Mouse (Mus musculus) 3134 (cell line): Measurements from ENCODE around the gene Anapc11.
"Not testable (repeated sequence)": the region's sequence is repeated elsewhere in the genome, so short reads cannot be mapped to it uniquely, and the experiment has no call there.

Experiments
- DNase-seq: peaks from one replicate; pipeline ENCODE4 v3.0.0-alpha.2; 2011; ENCODE audit warnings: low spot score; ENCODE audit not compliant: insufficient read length; ENCODE audit errors: extremely low read depth

The Anapc11 gene

GRCm38 (mm10) chr11:120574278-120574600 lies 24.0 kb upstream of the Anapc11 start:
- no peak for DNase-seq

DNA sequence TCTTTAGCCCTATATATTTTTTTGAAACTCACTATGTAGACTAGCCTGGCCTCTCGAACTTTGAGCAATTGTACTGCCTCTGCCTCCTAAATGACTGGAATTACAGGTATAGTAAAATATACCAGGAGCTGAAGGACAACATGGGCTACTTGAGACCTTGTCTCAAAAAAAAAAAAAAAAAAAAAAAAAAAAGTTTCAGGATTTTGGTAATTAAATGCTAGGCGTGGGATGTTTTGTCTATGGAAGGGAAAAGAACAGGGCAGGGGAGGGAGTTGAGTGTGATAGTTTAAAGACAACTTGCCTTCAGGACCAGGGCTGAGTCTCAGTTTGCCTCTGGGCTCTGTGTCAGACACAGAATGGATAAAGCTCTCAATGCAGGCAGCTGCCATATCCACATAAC lies 23.2 kb upstream of the Anapc11 start:
- no peak for DNase-seq

DNA sequence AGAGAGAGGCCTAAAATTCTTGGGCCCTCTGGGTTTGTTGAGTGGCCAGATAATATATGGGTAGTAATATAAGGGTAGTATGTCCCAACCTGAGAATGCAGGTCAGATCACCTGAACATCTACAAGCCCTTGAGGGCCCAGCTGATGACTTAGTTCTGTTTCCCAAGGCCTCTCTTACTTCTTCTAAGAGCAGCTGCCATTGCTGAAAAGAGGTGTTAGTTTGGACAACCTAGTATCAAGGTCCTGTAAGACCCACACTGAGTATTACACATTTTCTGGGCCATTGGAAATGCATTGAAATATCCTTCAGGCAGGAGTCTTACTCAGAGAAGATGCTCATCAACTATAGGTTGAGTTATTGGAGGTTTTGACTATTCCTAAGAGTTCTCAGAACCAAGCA lies 22.3 kb upstream of the Anapc11 start:
- no peak for DNase-seq

- DNase-seq = no peak
These were observed 21.7 kb upstream of the Anapc11 start for GRCm38 (mm10) chr11:120576365-120576981.

GRCm38 (mm10) chr11:120577211-120578023 lies 20.8 kb upstream of the Anapc11 start:
- no peak for DNase-seq

GRCm38 (mm10) chr11:120578024-120578693 lies 20.1 kb upstream of the Anapc11 start:
- DNase-seq = no peak

GRCm38 (mm10) chr11:120578694-120579243 lies 19.5 kb upstream of the Anapc11 start:
- no peak for DNase-seq

GRCm38 (mm10) chr11:120579316-120580107 lies 18.7 kb upstream of the Anapc11 start:
- DNase-seq = no peak

- no peak for DNase-seq
These were observed 18.0 kb upstream of the Anapc11 start for GRCm38 (mm10) chr11:120580190-120580589.

GRCm38 (mm10) chr11:120580871-120581331 lies 17.3 kb upstream of the Anapc11 start:
- peak; percentile 66 for DNase-seq

DNA sequence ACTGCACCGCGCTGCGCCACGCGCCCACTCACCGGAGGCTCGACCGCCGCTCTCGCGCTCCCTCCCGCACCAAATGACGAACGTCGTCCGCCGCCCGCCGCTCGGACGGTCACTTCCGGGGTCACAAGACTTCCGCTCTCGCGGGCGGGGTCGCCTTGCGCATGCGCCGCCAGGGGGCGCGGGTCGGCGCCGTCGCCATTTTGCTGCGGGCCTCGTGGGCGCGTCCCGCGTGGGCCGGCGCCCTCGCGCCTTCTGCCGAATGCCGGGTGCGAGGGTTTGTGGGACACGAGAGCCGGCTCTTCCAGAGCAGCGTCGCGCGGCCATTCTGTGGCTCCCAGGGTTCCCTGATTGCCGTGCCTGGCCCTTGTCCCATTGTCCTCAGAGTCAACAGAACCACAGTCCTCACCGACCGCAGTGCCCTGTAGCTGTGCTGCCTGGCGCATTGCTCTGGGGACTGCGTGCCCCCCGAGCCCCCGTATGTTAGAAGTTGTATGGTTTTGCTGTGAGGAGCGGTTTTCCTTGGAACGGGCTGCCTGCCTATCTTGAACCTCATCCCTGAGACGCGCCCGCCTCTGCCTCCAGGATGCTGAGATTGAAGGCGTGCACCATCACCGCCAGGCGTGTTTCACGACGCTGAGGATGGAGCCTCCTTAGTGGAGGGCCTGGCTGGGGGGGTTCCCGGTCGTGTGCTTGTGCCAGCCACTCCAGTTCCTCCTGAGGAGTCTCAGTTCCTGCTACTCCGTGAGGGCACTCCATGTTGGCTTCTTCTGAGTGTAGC lies 16.5 kb upstream of the Anapc11 start, which contains the start of gene Arhgdia:
Arhgdia (minus strand) TSS at position 135 of the 778 bp plus-strand sequence.
- DNase-seq = peak; percentile 90

GRCm38 (mm10) chr11:120582268-120582981 lies 15.8 kb upstream of the Anapc11 start:
- DNase-seq = no peak

GRCm38 (mm10) chr11:120582982-120583293 lies 15.3 kb upstream of the Anapc11 start:
- DNase-seq = not testable (repeated sequence)

- DNase-seq = no peak
These were observed 14.3 kb upstream of the Anapc11 start for GRCm38 (mm10) chr11:120583937-120584336.

DNA sequence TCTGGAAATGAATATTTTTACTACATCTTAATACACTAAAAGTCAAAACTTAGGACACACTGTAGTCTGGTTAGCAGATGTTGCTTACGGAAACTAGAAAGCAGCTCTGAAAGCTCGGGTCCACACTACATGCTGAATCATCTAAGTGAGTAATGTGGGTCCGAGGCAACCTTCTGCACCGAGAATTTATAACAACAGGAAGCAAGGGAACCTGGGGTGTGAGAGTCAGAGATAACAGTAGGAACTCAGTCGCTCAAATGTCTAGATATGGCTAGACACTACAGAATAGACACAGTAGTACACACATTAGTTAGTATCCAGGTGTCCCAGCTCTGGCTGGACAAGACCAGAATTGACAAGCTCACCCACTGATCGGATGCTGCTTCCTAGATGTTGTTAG lies 9.7 kb upstream of the Anapc11 start:
- no peak for DNase-seq

- DNase-seq = peak; percentile 64
These were observed 683 bp upstream of the Anapc11 start for GRCm38 (mm10) chr11:120597240-120598235.

DNA sequence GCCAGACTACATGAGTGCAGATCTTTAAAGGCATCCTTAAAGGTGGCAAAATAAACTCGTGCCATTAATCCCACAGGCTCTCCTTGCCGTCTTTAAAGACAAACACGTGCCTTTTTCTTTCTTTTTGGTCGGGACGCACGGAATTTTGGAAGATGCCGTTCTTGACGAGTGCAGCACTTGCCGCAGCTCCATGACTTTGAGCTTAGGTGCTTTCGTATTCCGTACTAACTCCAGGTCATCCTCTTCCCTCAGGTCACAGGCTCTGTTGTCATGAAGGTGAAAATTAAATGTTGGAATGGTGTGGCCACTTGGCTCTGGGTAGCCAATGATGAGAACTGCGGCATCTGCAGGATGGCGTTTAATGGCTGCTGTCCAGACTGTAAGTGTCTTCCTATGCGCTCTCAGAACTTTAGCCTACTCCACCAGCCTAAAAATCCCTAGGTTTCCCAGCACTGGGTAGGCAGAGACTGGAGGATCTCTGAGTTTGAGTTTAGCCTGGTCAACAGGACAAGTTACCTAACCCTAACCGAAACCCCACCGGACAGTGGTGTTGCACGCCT lies 849 bp downstream of the Anapc11 start:
- no peak for DNase-seq

DNA sequence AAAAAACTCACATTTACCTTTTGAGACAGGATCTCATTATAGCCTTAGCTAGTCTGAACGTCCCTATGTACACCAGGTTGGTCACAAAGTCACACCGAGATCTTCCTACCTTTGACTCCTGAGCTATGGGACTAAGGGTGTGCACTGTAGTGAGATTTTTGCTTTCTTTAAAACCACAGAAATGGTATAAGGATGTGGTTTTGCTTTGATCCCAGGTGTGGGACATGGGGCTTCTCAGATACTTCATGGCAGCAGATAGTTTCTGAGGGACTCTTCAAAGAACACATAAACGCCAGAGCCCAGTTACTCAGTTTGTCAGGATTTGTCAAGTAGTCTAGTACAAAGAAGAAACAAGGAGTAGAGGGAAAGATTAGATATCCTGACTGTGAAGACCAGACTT lies 2.5 kb downstream of the Anapc11 start:
- DNase-seq = no peak
